Mouse (Mus musculus): Measurements from ENCODE around the gene Cox20.

DNA sequence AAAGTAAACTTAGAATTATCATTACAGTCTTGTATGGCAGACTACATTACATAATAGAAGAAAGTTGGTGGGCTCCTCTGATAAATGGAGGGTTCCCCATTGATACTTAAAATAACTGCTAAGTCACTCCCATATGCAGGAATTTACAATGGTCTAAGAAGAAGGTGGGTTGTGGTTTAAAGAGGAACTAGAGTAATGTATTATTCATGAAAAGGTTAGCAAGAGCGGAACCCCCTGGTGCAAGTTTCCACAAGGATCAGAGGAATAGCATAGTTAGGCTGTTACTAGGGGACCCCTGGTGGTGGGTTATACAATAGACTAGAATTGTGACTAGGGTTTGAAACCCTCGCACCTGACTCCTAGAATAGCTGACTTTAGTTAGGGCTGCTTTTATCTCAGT is 41.8 kb downstream of the Cox20 start:
- TF ChIP-seq ZC3H11A (IDR thresholded peaks at IDR 0.05; ENCODE audit: borderline replicate concordance, low read depth, low read length) = peak; percentile 17; the same call in 1 of the 2 replicates
- TF ChIP-seq CHD2 (IDR thresholded peaks at IDR 0.05; ENCODE audit: low read depth, low read length) = no peak
- no peak for TF ChIP-seq ZNF384 (IDR thresholded peaks at IDR 0.05; ENCODE audit: low read depth, low read length)
- TF ChIP-seq HCFC1 (IDR thresholded peaks at IDR 0.05; ENCODE audit: borderline replicate concordance, insufficient read depth, low read length) = no peak
